Mouse (Mus musculus) adrenal gland, postnatal 36 days (tissue): ENCODE measurements around the gene Mta3. TPM values are rescaled to one million over a fixed set of nuclear protein-coding genes. Genes with fewer than 3 reads are reported as not detected.
A peak's percentile ranks its signal among the peaks of the same experiment; 100 is the strongest.

Experiments
- DNase-seq, 2 experiments: peaks; one replicate each; pipeline ENCODE4 v3.0.0; 2021; ENCODE audit warnings: mixed read lengths in 1 of 2
- total RNA-seq, 2 experiments: library from RNA; stranded (reverse); gene quantifications; 2 replicates each; pipeline ENCODE4 v1.2.3; 2021

Gene Mta3
- total RNA-seq, 2 experiments from 2014 or later = 73.9 to 75.6 TPM

DNA sequence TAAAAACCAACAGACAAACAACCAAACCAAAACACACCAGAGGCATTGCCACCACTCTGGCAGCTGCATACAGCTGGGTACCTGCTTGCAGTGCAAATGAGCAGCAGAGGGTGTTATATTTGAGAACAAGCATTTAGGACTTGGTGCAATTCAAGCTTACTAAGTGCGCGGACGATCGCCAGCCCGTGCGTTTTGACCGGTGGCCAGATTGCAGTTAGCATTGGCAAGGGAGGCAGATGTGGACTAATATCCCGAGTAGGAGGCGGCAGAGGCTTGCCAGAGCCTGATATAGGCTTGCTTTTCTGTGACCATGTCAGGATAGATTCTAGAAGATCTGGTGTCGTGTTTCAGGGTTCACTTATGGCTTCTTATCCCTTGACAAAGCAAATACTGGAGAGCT, 52.1 kb downstream of the Mta3 start:
- peak; percentile 25 to 45 for DNase-seq

DNA sequence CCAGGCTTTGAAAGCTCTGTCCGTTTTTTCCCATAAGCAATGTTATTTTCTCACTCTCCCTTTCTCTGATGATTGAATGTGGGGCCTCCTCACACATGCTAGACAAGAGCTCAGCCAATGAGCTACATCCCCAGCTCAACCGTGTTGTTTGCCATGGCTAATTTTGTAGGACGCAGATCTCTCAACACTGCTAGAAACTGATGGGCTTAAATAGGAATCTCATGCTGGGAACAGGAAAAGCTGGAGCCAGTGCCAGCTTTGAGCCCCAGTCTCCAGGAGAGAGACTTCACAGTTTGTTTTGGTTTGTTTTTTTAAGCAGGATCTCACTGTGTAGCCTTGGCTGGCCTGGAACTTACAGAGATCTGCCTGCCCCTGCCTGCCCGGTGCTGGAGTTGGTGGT, 53.6 kb downstream of the Mta3 start:
- DNase-seq = no peak

DNA sequence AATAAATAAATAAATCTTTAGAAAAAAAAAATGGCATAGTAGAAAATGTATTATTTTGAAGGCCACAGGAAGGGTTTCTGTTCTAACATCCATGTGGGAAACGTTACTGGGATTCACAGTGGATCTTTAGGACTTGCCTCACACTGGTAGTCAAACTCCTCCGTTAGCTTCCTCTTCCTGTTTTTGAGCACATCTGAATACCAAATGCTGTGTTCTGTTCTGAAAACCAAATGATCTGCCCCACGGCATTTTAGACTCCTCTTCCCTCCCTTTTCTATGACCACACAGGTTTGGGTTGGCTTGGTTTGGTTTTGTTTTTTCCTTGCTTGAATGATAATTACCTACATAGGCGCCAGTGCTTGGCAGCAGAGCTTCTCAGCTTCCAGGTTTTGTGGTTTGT, 58.6 kb downstream of the Mta3 start:
- DNase-seq = no peak

DNA sequence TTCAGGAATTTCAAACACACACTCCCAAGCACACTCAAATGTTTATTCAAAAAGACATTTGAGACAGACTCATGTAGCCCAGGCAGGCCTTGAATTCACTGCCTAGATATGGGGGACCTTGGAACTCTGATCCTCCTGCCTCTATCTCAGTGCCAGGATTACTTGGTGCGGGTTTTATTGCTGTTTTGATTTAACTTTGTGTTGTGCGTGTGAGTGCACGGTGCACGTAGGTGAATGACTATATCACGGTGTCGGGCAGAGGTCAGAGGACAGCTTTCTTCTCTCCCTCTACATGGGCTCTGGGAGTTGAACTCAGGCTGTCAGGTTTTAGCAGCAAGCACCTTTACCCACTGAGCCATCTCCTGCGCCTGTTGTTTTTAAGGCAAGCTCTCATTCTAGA, 61.1 kb downstream of the Mta3 start:
- DNase-seq = no peak

DNA sequence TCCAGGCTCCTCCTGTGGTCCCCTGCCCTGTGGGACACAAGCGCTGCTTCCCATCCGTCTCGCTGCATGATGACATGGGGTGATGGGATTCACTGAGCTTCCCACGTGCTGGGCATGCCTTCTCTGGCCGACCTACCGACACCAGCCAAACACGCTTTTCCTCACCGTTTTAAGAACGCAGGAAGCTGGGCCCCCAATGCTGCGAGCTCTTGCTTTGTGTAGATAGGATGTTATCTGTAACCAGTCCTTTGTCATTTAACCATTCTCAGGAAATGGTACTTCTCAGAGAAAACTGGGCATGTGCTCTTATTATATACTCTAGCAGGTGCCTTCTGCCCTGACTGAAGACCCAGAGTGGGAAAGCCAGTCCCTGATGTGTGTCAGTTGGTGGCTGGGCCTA, 62.3 kb downstream of the Mta3 start:
- DNase-seq = no peak

DNA sequence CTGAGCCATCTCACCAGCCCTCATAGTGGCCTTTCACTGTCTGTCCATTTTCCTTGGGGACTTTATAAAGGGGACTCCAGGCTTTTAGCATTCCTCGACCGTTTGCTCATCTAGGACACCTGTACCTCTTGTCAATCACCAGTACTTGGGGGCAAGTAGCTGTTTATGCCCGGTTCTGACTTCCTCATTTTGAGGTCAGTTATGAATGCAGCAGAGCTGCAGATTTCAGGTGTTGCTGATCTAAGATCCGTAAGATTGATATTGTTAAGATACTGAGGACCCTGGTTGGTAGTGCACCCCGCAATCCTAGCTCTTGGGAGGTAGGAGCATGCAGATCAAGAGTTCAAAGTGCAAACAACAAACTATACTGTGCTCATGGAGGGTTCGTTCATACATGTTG, 64.4 kb downstream of the Mta3 start:
- no peak for DNase-seq

DNA sequence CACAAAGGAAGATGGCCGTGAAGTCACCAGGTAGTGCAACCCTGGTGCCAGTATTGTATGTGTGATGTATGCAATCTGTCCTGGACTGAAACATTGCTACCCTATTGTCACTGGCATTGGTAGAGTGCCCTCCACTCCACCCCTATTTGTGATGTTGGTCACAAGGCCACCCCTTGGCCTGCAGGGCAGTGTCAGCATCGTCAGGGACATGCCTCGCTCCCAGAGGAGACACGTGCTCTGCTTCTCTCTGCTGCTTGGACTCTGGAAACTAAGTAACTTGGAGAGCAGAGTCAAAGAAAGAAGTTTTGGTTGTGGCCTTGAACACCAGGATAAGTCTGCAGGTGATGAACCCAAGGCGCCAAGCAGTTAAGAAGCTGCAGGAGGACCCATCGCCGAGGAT, 65.0 kb downstream of the Mta3 start:
- DNase-seq = peak; percentile 28 to 60

DNA sequence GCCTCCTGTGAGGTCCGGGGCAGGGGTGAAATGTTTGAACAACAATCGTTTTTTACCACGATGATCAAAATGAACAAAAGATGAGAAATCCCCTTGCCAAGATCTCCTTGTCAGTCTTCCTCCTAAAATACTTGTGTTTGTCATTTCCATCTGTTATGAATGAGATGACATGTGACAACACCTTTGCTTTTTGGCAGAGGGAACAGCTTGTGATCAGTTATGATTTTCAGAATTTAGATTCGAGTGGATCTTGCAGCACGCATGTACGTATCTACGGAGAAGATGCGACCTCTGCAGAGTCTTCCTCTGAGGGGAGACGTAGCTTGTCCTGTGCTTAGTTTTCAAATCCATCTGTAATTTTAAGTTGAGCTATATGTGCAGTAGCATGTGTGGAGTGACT, 66.1 kb downstream of the Mta3 start:
- no peak for DNase-seq

DNA sequence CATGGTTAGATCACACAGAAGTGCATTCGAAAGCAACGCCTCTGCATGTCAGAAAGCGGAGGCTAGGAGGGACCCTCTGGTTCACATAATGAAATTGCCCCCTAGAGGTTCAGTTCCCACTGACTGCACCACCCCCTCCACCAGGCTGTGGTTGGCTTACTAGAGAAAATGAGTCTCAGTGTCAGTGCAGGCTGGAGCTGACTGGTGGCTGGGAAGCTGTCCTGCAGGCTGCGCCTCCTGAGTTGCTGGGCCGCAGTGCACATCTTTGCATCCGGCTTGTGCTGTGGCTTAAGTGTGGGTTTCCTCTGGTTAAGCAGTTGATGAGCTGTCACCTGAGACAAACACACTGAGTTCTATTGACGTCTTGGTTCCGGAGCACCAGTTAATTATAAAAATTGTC, 66.7 kb downstream of the Mta3 start:
- no peak for DNase-seq

DNA sequence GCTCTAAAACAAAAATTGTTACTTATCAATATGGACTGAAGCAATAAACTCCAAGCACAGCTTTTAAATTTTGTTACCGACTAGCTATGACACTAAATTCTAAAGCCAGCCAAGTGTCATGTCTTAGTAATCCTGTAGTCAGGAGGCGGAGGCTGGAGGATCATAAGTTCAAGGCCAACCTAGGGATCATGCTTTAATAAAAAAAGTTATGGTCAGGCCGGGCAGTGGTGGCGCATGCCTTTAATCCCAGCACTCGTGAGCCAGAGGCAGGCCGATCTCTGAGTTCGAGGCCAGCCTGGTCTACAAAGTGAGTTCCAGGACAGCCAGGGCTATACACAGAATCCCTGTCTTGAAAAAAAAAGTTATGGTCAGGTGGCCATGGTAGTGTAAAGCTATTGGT, 71.0 kb downstream of the Mta3 start:
- DNase-seq = peak in 1 of 2 experiments; percentile 41

DNA sequence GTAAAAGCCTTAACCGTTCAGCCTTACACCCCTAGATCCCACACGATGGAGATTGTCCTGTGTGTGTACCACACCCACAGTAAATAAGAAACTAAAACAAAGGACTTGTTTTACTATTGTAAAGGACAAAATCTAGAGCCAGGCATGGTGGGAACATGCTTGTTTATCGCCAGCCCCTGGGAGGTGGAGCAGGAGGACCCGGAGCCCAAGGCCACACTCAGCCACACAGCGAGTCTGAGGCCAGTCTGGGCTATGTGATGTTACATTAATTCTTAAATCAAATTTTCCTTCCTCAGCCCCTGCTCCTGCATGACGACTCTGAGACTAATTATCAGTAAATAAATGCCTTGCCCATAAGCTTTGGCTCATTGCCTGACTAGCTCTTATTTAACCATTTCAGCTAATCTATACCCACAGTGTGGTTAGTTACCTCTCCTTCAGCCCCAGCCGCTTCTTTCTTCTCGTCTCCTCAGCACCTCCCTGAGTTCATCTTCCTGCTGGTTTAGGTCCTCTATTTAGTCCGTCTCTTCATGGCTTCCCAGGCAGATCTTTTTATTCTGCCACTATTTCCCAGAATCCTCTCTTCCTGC, 71.6 kb downstream of the Mta3 start:
- peak in 1 of 2 experiments; percentile 26 for DNase-seq

DNA sequence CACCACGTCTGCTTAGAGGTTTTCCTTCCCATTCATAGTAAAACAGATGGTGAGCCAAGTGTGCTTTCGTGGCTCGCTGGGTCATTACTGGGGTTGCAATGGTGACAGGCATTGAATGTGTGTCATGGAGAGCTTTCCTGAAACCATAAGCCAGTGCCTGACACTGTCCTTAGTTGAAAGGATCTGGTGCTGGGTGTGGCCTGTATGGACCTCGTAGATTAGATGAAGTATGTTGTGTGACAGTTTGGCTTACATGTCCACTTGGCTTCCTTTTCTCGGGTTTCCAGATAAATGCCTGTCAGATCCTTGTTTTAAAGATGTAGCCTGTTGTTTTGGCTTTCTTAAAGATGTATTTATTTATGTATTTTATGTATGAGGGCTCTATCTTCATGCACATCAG, 74.3 kb downstream of the Mta3 start:
- DNase-seq = no peak

DNA sequence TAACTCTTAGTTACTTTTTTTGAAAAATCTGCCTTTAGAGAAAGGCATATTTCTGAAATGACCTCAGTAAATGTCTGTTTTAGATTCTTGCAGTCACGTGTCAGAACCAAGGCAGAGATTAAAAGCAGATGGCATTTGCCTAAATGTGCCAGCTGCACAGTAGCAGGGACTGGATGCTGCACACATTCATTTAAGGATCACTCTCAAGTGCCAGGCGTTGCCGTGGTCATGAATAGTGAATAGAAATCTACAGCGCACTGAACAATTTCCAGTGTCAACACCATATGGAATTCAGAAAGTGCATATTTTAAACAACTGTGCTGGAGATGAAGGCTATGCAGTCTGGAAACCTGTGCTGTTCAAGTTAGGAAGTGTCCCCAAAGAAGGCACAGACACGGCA, 76.8 kb downstream of the Mta3 start:
- DNase-seq = no peak

DNA sequence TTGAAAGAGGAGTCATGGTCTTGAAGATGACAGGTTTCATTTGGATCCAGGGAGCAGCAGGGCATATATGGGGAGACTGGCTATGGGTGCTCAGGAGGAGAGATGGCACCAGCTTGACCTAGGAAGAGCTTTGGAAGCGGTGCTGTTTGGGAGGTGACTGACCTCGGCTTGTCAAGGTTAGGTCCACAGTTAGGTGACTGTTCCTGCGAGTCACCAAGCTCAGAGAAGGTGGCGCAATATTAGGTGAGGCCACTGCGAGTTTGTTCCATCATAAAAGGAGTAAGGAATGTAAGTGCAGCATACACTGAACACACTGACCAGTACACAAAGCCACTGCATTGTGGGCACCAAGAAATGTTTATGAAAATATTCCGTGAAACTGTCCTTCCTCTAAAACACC, 80.5 kb downstream of the Mta3 start:
- DNase-seq = no peak

DNA sequence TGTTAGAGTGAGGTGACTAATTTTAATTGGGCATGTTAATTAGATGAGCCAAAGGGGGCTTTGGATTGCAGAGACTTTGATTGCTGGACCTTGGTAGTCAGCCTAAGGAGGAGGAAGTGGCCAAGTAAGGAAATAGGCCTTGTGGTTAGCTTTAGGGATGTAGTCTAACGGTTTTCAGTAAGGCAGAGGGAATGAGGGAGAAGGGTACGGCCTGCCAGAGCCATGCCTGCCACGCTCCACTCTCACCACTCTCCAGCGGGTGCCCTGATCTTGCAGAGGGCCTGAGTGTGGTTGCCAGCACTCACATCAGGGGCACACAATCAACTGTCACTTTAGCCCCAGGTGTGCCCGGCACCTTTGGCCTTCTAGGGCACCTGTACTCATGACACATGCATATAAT, 84.2 kb downstream of the Mta3 start:
- no peak for DNase-seq

DNA sequence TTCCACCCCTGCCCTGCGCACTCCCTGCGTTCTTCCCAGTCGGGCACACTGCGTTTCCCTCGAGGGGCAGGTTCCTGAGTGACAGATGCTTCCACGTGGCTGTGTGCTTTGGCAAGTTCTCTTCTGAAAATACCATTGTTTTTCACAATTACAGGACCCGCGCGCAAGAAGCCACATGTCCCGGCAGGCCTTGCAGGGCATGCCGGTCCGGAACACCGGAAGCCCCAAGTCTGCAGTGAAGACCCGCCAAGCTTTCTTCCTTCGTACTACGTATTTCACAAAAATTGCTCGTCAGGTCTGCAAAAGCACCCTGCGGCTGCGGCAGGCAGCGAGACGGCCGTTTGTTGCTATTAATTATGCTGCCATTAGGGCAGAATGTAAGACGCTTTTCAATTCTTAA, 86.4 kb downstream of the Mta3 start:
- DNase-seq = no peak

DNA sequence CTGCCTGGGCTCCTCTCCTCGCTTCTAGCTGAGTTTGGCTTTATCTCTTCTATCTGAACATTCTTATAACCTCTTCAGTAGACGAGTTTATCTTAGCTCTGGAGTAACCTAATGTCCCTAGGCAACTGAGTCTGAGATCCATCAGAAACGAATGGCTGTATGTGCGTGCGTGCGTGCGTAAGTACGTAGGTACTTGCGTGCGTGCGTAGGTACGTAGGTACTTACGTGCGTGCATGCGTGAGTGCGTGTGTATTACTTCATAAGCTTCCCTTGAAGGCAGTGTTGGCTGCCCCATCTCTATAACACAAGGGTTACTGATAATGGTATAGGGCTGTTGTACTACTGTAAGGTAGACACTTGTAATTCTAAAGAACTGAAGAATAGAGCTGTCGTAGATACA, 89.2 kb downstream of the Mta3 start:
- no peak for DNase-seq

DNA sequence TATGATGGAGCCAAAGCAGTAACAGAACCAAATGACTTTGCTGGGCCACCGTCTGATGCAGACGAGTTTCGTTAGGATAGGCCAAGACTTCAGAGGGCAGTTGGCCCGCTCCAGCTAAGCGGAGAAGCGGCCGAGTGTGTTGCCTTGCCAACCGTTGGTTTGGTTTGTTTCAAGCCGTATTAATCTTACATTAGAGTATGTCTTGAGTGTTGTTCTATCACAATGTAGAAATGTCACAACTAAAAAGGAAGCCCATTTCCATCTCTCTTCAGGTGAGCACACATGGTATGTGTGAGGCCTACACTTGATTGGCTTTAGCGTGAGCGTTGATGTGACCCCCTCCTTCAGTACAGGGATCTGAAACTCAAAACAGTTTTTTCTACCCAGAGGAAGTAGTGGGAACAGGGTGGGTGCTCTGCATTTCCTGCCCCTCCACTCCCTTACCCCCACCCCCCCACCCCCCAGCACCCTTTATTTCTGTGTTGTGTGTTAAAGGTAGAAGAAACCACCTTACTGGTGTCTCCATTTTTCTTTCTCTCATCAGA, 93.6 kb downstream of the Mta3 start:
- no peak for DNase-seq

DNA sequence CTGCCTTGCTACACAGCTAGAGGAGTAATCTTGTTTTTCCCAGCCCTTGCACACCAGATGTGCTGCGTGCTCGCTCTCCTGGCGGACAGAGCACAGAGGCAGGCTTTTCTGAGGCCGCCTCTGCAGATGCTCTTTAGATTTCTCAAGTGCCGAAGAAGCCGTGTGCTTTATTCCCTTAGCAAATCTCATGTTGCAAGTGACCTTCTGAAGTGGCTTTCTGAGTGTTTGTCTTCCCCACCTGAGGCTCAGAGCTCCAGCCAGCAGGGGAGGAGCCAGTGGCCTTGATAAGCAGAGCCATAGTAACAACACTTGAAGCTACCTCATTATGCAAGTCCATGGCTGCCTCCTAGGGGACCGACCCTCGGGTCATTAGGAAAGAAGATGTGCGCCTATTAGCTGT, 98.0 kb downstream of the Mta3 start:
- no peak for DNase-seq

DNA sequence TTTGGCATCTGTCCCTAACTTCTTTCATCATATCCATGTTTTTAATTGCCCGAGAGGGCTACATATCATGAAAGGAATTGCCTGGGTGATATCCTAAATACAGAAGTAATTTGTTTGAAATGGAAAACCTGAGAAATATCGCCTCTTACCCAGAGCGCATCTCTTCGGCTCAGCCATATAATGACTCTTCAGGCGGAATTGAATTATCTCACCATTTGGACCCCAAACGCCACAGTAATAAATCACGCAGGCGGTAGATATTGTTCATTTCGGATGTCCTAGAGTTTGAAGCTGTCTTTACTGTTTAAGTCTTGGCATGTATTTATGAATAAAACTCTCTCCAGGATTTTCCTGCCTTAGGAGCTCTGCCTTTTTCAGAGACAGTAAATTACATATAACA, 99.1 kb downstream of the Mta3 start:
- no peak for DNase-seq

DNA sequence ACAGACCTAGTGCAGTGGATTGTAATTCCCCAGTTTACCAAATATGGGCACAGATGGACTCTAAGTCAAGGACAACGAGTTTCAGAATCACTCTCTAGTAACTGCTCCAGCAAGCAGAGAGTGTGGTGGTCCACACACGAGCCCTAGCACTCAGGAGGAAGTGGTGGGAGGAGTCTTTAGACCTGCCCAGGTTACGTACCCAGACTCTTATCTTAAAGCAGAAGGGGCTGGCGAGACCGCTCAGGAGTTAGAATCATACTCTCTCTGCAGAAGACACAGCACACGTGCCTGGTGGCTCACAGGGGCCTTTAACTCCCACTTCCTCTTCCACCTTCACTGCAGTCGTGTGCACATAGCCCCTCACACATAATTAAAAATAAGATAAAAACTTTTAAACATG, 101.4 kb downstream of the Mta3 start:
- DNase-seq = no peak

DNA sequence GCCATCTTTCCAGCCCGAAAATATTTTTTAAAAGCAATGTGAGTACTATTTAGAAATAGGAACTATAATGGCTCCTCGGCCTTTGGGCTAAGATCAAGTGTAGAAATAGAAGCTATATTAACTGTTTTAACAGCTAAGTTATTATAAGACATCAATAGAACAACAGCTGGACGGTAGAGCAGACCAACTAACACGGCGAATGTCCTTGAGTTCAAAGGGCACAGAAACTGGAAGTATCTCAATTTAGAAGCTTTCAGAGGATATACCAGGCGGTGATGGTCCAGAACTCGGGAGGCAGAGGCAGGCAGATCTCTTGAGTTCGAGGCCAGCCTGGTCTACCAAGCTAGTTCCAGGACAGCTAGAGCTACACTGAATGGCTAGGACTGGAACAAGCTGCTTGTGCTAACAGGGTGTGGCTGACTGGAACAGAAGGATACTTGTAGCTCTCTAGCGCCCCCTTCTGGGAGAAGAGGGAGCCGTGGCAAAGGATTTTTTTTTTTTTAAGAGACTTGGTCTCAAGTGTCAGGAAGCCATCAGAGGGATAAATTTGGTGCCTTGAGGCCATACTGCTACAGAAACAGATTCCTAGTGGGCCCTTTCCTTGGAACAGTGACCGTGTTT, 101.9 kb downstream of the Mta3 start:
- DNase-seq = peak; percentile 71 to 77

DNA sequence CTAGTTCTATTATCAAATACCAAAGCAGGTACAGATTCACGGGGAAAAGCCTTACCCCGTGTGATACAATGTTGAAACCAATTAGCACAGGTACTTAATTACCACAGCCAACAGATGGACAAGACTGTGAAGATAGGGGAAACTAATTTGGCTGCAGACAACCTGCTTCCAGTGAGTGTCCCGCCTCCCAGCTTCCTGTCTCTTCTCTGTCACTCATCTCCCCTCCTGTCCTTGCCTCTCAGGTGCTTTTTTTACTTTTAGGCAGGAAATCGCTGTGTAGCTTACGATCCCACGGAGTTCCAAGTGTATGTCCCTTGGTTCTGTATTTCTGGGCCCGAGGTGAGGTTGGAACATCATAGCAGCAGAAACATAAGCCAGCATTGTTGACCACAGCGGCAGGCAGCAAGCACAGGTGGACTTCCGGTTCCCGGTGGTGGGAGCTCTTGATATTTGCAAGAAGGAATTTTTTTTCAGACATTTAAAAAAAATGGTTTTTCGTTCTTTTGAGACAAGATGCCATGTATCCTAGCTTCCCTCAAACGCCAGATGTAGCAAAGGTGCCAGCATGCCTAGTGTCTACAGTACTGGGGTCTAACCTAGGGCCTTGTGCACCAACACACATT, 102.6 kb downstream of the Mta3 start:
- no peak for DNase-seq
